Mouse (Mus musculus): ENCODE measurements around the gene Chit1. TPM values are rescaled to one million over a fixed set of nuclear protein-coding genes. Genes with fewer than 3 reads are reported as not detected.

The Chit1 gene
- polyA plus RNA-seq, 1 experiment from 2014 or later: 0.09 TPM

- no peaks in the 10 kb centered on the region for H3K27me3 ChIP-seq
- no peak overlapping the region for H3K4me2 ChIP-seq (replicated peaks)
- no peak for ATAC-seq
- peaks cover 3% of the 10 kb centered on the region; the same call in 1 of the 2 replicates for H3K9me3 ChIP-seq
- no peak overlapping the region for H3K27ac ChIP-seq
- H3K4me3 ChIP-seq (replicated peaks): no peak overlapping the region
- no peaks in the 10 kb centered on the region for H3K36me3 ChIP-seq
- 0 out of 2 replicates have a peak, but pooled peaks cover 5% of the 10 kb centered on the region for H3K4me1 ChIP-seq (replicated peaks)
- WGBS: 90% methylated on average over 3 of the region's 3 CpGs
- no peak overlapping the region for H3K9ac ChIP-seq (replicated peaks)
These were observed 49.4 kb downstream of the Chit1 start for GRCm38 (mm10) chr1:134160404-134160803.

- 67% methylated on average over 6 of the region's 6 CpGs for WGBS
- H3K4me2 ChIP-seq (replicated peaks): no peak overlapping the region
- no peak overlapping the region for H3K4me3 ChIP-seq (replicated peaks)
- no peak for ATAC-seq
- no peak overlapping the region for H3K9ac ChIP-seq (replicated peaks)
- 0 out of 2 replicates have a peak, but pooled peaks cover 5% of the 10 kb centered on the region for H3K4me1 ChIP-seq (replicated peaks)
- H3K27ac ChIP-seq: no peak overlapping the region
- H3K36me3 ChIP-seq: no peaks in the 10 kb centered on the region
- no peaks in the 10 kb centered on the region for H3K27me3 ChIP-seq
- peaks cover 3% of the 10 kb centered on the region; the same call in 1 of the 2 replicates for H3K9me3 ChIP-seq
These were observed 50.4 kb downstream of the Chit1 start for GRCm38 (mm10) chr1:134161399-134161798.

GRCm38 (mm10) chr1:134162510-134163225 is 51.6 kb downstream of the Chit1 start:
- 0 out of 2 replicates have a peak, but pooled peaks cover 8% of the 10 kb centered on the region for H3K4me1 ChIP-seq (replicated peaks)
- WGBS: 87% methylated on average over 6 of the region's 6 CpGs
- no peak overlapping the region for H3K4me2 ChIP-seq (replicated peaks)
- H3K27ac ChIP-seq: no peak overlapping the region
- no peak for ATAC-seq
- no peaks in the 10 kb centered on the region for H3K27me3 ChIP-seq
- no peak overlapping the region for H3K9ac ChIP-seq (replicated peaks)
- H3K36me3 ChIP-seq: no peaks in the 10 kb centered on the region
- no peak overlapping the region for H3K4me3 ChIP-seq (replicated peaks)
- H3K9me3 ChIP-seq: peaks cover 3% of the 10 kb centered on the region; the same call in 1 of the 2 replicates

GRCm38 (mm10) chr1:134163476-134163875 is 52.4 kb downstream of the Chit1 start:
- no peak for ATAC-seq
- no peak overlapping the region for H3K4me3 ChIP-seq (replicated peaks)
- no peak overlapping the region for H3K9ac ChIP-seq (replicated peaks)
- no peaks in the 10 kb centered on the region for H3K27me3 ChIP-seq
- H3K4me2 ChIP-seq (replicated peaks): no peak overlapping the region
- H3K36me3 ChIP-seq: no peaks in the 10 kb centered on the region
- H3K4me1 ChIP-seq (replicated peaks): 0 out of 2 replicates have a peak, but pooled peaks cover 9% of the 10 kb centered on the region
- no peaks in the 10 kb centered on the region for H3K9me3 ChIP-seq
- 88% methylated on average over 7 of the region's 7 CpGs for WGBS
- no peak overlapping the region for H3K27ac ChIP-seq

- Histone ChIP-seq H3K4me2 (replicated peaks) (no peak overlapping the region), H3K36me3 (no peaks in the 10 kb centered on the region), H3K27me3 (no peaks in the 10 kb centered on the region), H3K9ac (replicated peaks) (no peak overlapping the region), H3K4me3 (replicated peaks) (no peak overlapping the region), H3K4me1 (replicated peaks) (0 out of 2 replicates have a peak, but pooled peaks cover 9% of the 10 kb centered on the region), H3K9me3 (no peaks in the 10 kb centered on the region), H3K27ac (no peak overlapping the region)
- ATAC-seq: no peak
- WGBS: 69% methylated on average over 4 of the region's 4 CpGs
These were observed 53.4 kb downstream of the Chit1 start for GRCm38 (mm10) chr1:134164454-134164853.

GRCm38 (mm10) chr1:134166547-134166946 is 55.5 kb downstream of the Chit1 start:
- 0 out of 2 replicates have a peak, but pooled peaks cover 9% of the 10 kb centered on the region for H3K4me1 ChIP-seq (replicated peaks)
- H3K4me2 ChIP-seq (replicated peaks): no peak overlapping the region
- WGBS: 88% methylated on average over 3 of the region's 3 CpGs
- no peaks in the 10 kb centered on the region for H3K9me3 ChIP-seq
- no peaks in the 10 kb centered on the region for H3K27me3 ChIP-seq
- H3K36me3 ChIP-seq: no peaks in the 10 kb centered on the region
- ATAC-seq: no peak
- H3K9ac ChIP-seq (replicated peaks): no peak overlapping the region
- no peak overlapping the region for H3K4me3 ChIP-seq (replicated peaks)
- no peak overlapping the region for H3K27ac ChIP-seq

GRCm38 (mm10) chr1:134167416-134168305 is 56.6 kb downstream of the Chit1 start:
- ATAC-seq: no peak
- 49% methylated on average over 14 of the region's 14 CpGs for WGBS
- Histone ChIP-seq H3K9ac (replicated peaks) (no peak overlapping the region), H3K4me2 (replicated peaks) (no peak overlapping the region), H3K4me3 (replicated peaks) (no peak overlapping the region), H3K27ac (no peak overlapping the region), H3K27me3 (no peaks in the 10 kb centered on the region), H3K36me3 (no peaks in the 10 kb centered on the region), H3K9me3 (no peaks in the 10 kb centered on the region), H3K4me1 (replicated peaks) (0 out of 2 replicates have a peak, but pooled peaks cover 9% of the 10 kb centered on the region)

- Histone ChIP-seq H3K4me2 (replicated peaks) (no peak overlapping the region), H3K4me3 (replicated peaks) (no peak overlapping the region), H3K27me3 (no peaks in the 10 kb centered on the region), H3K36me3 (no peaks in the 10 kb centered on the region), H3K4me1 (replicated peaks) (0 out of 2 replicates have a peak, but pooled peaks cover 9% of the 10 kb centered on the region), H3K9ac (replicated peaks) (no peak overlapping the region), H3K9me3 (no peaks in the 10 kb centered on the region), H3K27ac (no peak overlapping the region)
- WGBS: 92% methylated on average over 3 of the region's 3 CpGs
- ATAC-seq: no peak
These were observed 57.5 kb downstream of the Chit1 start for GRCm38 (mm10) chr1:134168567-134168966.

- Histone ChIP-seq H3K4me1 (replicated peaks) (0 out of 2 replicates have a peak, but pooled peaks cover 8% of the 10 kb centered on the region), H3K36me3 (no peaks in the 10 kb centered on the region), H3K27me3 (no peaks in the 10 kb centered on the region), H3K4me3 (replicated peaks) (no peak overlapping the region), H3K27ac (no peak overlapping the region), H3K9me3 (no peaks in the 10 kb centered on the region), H3K4me2 (replicated peaks) (no peak overlapping the region), H3K9ac (replicated peaks) (no peak overlapping the region)
- ATAC-seq: no peak
- 92% methylated on average over 8 of the region's 8 CpGs for WGBS
These were observed 58.1 kb downstream of the Chit1 start for GRCm38 (mm10) chr1:134168985-134169697.

- no peak for ATAC-seq
- Histone ChIP-seq H3K27ac (no peak overlapping the region), H3K9ac (replicated peaks) (no peak overlapping the region), H3K4me2 (replicated peaks) (no peak overlapping the region), H3K27me3 (no peaks in the 10 kb centered on the region), H3K4me1 (replicated peaks) (no peaks in the 10 kb centered on the region), H3K9me3 (no peaks in the 10 kb centered on the region), H3K4me3 (replicated peaks) (no peak overlapping the region), H3K36me3 (no peaks in the 10 kb centered on the region)
- 58% methylated on average over 7 of the region's 7 CpGs for WGBS
These were observed 62.0 kb downstream of the Chit1 start for GRCm38 (mm10) chr1:134173081-134173480.

GRCm38 (mm10) chr1:134177976-134178375 is 66.9 kb downstream of the Chit1 start:
- WGBS: 92% methylated on average over 5 of the region's 5 CpGs
- no peak overlapping the region for H3K27ac ChIP-seq
- no peak overlapping the region for H3K4me2 ChIP-seq (replicated peaks)
- no peaks in the 10 kb centered on the region for H3K9me3 ChIP-seq
- ATAC-seq: no peak
- no peaks in the 10 kb centered on the region for H3K27me3 ChIP-seq
- H3K4me1 ChIP-seq (replicated peaks): 0 out of 2 replicates have a peak, but pooled peaks cover 3% of the 10 kb centered on the region
- H3K36me3 ChIP-seq: no peaks in the 10 kb centered on the region
- H3K9ac ChIP-seq (replicated peaks): no peak overlapping the region
- no peak overlapping the region for H3K4me3 ChIP-seq (replicated peaks)
